Mouse (Mus musculus) forebrain, embryonic 14.5 days (tissue): ENCODE measurements at regions not wholly inside any gene's neighbourhood (a gene's known extent, or its start where the extent isn't known, plus 50 kb on each side); places are given as distances from the start of the nearest gene placed in this dataset.
A peak's percentile ranks its signal among the peaks of the same experiment; 100 is the strongest.

Experiments used
- ATAC-seq: fragments of 200-750 bp; cut with Nextera tagmentation; 2 replicates; pipeline ENCODE4 v1.8.0; 2017; ENCODE audit warnings: mild to moderate bottlenecking, moderate library complexity
- DNase-seq: peaks from one replicate; pipeline ENCODE4 v3.0.0-alpha.2; 2015; ENCODE audit warnings: low spot score
- H3K27ac ChIP-seq: fragments of 300-500 bp; sonication (generic); 2 replicates; pipeline ENCODE4 v1.5.1; 2014; ENCODE audit warnings: low read depth, mild to moderate bottlenecking, control low read depth, low read length, moderate library complexity
- H3K27me3 ChIP-seq: fragments of 300-500 bp; sonication (generic); replicated peaks from 2 replicates; pipeline ENCODE4 v1.6.1; 2014; ENCODE audit warnings: low read length, control low read depth, mixed read lengths; ENCODE audit not compliant: control insufficient read depth, insufficient read depth
- H3K36me3 ChIP-seq: fragments of 300-500 bp; sonication (generic); 2 replicates; pipeline ENCODE4 v1.6.1; 2014; ENCODE audit warnings: low read length, control low read depth; ENCODE audit not compliant: control insufficient read depth, insufficient read depth
- H3K4me1 ChIP-seq: fragments of 300-500 bp; sonication (generic); 2 replicates; pipeline ENCODE4 v1.6.1; 2014; ENCODE audit warnings: antibody characterized with exemption, low read length, control low read depth; ENCODE audit not compliant: control insufficient read depth, insufficient read depth
- H3K4me2 ChIP-seq: fragments of 300-500 bp; sonication (generic); 2 replicates; pipeline ENCODE4 v1.6.1; 2014; ENCODE audit warnings: mild to moderate bottlenecking, control low read depth, low read length
- H3K4me3 ChIP-seq: fragments of 300-500 bp; sonication (generic); 2 replicates; pipeline ENCODE4 v1.5.1; 2014; ENCODE audit warnings: low read depth, low read length, control low read depth
- H3K9ac ChIP-seq: fragments of 300-500 bp; sonication (generic); 2 replicates; pipeline ENCODE4 v1.6.1; 2014; ENCODE audit warnings: mild to moderate bottlenecking, low read length, control low read depth, moderate library complexity
- H3K9me3 ChIP-seq: fragments of 300-500 bp; sonication (generic); replicated peaks from 2 replicates; pipeline ENCODE4 v1.6.1; 2016; ENCODE audit warnings: low read length, control low read depth, mixed read lengths; ENCODE audit not compliant: control insufficient read depth
- WGBS: fragments of 180-500 bp; shearing (Covaris S2); extraction: QIAGEN DNeasy Blood & Tissue Kit; methylation state at CpG from one replicate; pipeline ENCODE4 v1.1.7; 2014; 5-methylcytosine and 5-hydroxymethylcytosine counted together

- no peak overlapping the region for H3K4me2 ChIP-seq
- no peaks in the 10 kb centered on the region for H3K36me3 ChIP-seq
- no peak overlapping the region for H3K4me3 ChIP-seq
- no peak for DNase-seq
- WGBS = 96% methylated on average over 20 of the region's 20 CpGs
- no peaks in the 10 kb centered on the region for H3K9me3 ChIP-seq
- no peak for ATAC-seq
- H3K27ac ChIP-seq = no peak overlapping the region
- no peaks in the 10 kb centered on the region for H3K27me3 ChIP-seq
- no peak overlapping the region for H3K9ac ChIP-seq
- H3K4me1 ChIP-seq = no peaks in the 10 kb centered on the region
Observed at GRCm38 (mm10) chr13:40617881-40618280, 120.3 kb downstream of the Tfap2a start.

GRCm38 (mm10) chr13:40608526-40608925, 129.7 kb downstream of the Tfap2a start:
- ATAC-seq = no peak

GRCm38 (mm10) chr13:40606405-40607271, 131.5 kb downstream of the Tfap2a start:
- H3K9me3 ChIP-seq = no peaks in the 10 kb centered on the region
- DNase-seq (peak; percentile 92), ATAC-seq (peak; percentile 95)
- WGBS = 12% methylated on average over 25 of the region's 25 CpGs
- peak overlapping the region; percentile 78 for H3K27ac ChIP-seq
- H3K27me3 ChIP-seq = no peaks in the 10 kb centered on the region
- no peaks in the 10 kb centered on the region for H3K36me3 ChIP-seq
- peaks cover 8% of the 10 kb centered on the region for H3K4me1 ChIP-seq
- peak overlapping the region; percentile 53 for H3K9ac ChIP-seq
- H3K4me3 ChIP-seq = peak overlapping the region; percentile 28
- H3K4me2 ChIP-seq = peak overlapping the region; percentile 55

More at GRCm38 (mm10) chr13:40608526-40608925, 129.7 kb downstream of the Tfap2a start:
- Histone ChIP-seq H3K4me2 (no peak overlapping the region), H3K36me3 (no peaks in the 10 kb centered on the region), H3K4me3 (no peak overlapping the region), H3K9me3 (no peaks in the 10 kb centered on the region), H3K4me1 (peaks cover 8% of the 10 kb centered on the region), H3K27me3 (no peaks in the 10 kb centered on the region), H3K9ac (no peak overlapping the region), H3K27ac (no peak overlapping the region)
- DNase-seq = no peak
- WGBS = 43% methylated on average over 4 of the region's 4 CpGs

- H3K9ac ChIP-seq = peak overlapping the region; percentile 53; the same call in 1 of the 2 replicates
- no peaks in the 10 kb centered on the region for H3K27me3 ChIP-seq
- H3K4me3 ChIP-seq = peak overlapping the region; percentile 28
- no peaks in the 10 kb centered on the region for H3K9me3 ChIP-seq
- no peak for ATAC-seq
- peaks cover 8% of the 10 kb centered on the region for H3K4me1 ChIP-seq
- peak overlapping the region; percentile 78; the same call in 1 of the 2 replicates for H3K27ac ChIP-seq
- no peak for DNase-seq
- H3K36me3 ChIP-seq = no peaks in the 10 kb centered on the region
- WGBS = 55% methylated on average over 16 of the region's 16 CpGs
- peak overlapping the region; percentile 55 for H3K4me2 ChIP-seq
Observed at GRCm38 (mm10) chr13:40605686-40606404, 132.3 kb downstream of the Tfap2a start.

- no peaks in the 10 kb centered on the region for H3K9me3 ChIP-seq
- ATAC-seq (no peak), DNase-seq (peak; percentile 2)
- H3K36me3 ChIP-seq = no peaks in the 10 kb centered on the region
- no peak overlapping the region for H3K27ac ChIP-seq
- no peaks in the 10 kb centered on the region for H3K4me1 ChIP-seq
- no peaks in the 10 kb centered on the region for H3K27me3 ChIP-seq
- H3K9ac ChIP-seq = no peak overlapping the region
- no peak overlapping the region for H3K4me2 ChIP-seq
- 67% methylated on average over 12 of the region's 12 CpGs for WGBS
- H3K4me3 ChIP-seq = no peak overlapping the region
Observed at GRCm38 (mm10) chr13:40574981-40575745, 163.0 kb downstream of the Tfap2a start.

- WGBS = 52% methylated on average over 5 of the region's 5 CpGs
- Histone ChIP-seq H3K4me2 (no peak overlapping the region), H3K9me3 (no peaks in the 10 kb centered on the region), H3K9ac (no peak overlapping the region), H3K27me3 (no peaks in the 10 kb centered on the region), H3K27ac (no peak overlapping the region), H3K4me1 (no peaks in the 10 kb centered on the region), H3K4me3 (no peak overlapping the region), H3K36me3 (no peaks in the 10 kb centered on the region)
- no peak for ATAC-seq
- DNase-seq = no peak
Observed at GRCm38 (mm10) chr13:40569461-40569860, 168.7 kb downstream of the Tfap2a start.

- no peak overlapping the region for H3K4me3 ChIP-seq
- H3K4me2 ChIP-seq = no peak overlapping the region
- no peak for DNase-seq
- no peak for ATAC-seq
- WGBS = 83% methylated on average over 3 of the region's 3 CpGs
- no peaks in the 10 kb centered on the region for H3K9me3 ChIP-seq
- H3K27me3 ChIP-seq = no peaks in the 10 kb centered on the region
- no peak overlapping the region for H3K9ac ChIP-seq
- no peaks in the 10 kb centered on the region for H3K36me3 ChIP-seq
- no peak overlapping the region for H3K27ac ChIP-seq
- no peaks in the 10 kb centered on the region for H3K4me1 ChIP-seq
Observed at GRCm38 (mm10) chr13:40567821-40568220, 170.4 kb downstream of the Tfap2a start.

GRCm38 (mm10) chr13:40564351-40564750, 173.8 kb downstream of the Tfap2a start:
- ATAC-seq (no peak), DNase-seq (no peak)
- no peaks in the 10 kb centered on the region for H3K4me1 ChIP-seq
- H3K4me2 ChIP-seq = no peak overlapping the region
- H3K27me3 ChIP-seq = no peaks in the 10 kb centered on the region
- H3K27ac ChIP-seq = no peak overlapping the region
- no peaks in the 10 kb centered on the region for H3K9me3 ChIP-seq
- no peaks in the 10 kb centered on the region for H3K36me3 ChIP-seq
- no peak overlapping the region for H3K4me3 ChIP-seq
- H3K9ac ChIP-seq = no peak overlapping the region
